Mouse (Mus musculus) E14TG2a.4 (cell line): Measurements from ENCODE around the gene Sergef.

Experiments
- CTCF ChIP-seq: conservative IDR thresholded peaks from 2 replicates; pipeline ENCODE4 v1.5.1; 2014; ENCODE audit warnings: low read length
- NANOG ChIP-seq: IDR thresholded peaks from 2 replicates; pipeline ENCODE4 v1.6.1; 2014; ENCODE audit warnings: borderline replicate concordance, low read length, mixed read lengths

- TF ChIP-seq CTCF (no peak), NANOG (no peak)
These were observed 50.4 kb downstream of the Sergef start for GRCm38 (mm10) chr7:46589181-46589580.
